Mouse (Mus musculus) kidney, adult 2 months (tissue): ENCODE results near the gene Ncl.

Experiments
- CTCF ChIP-seq: fragments of 200-500 bp; conservative IDR thresholded peaks from 2 replicates; pipeline ENCODE4 v1.5.1; 2011; ENCODE audit warnings: low read depth, mild to moderate bottlenecking, control low read depth, low read length, moderate library complexity, mixed read lengths; ENCODE audit not compliant: insufficient read depth, insufficient read length
- POLR2A ChIP-seq: fragments of 200-500 bp; IDR thresholded peaks from one replicate; pipeline ENCODE4 v1.6.1; 2011; ENCODE audit warnings: low read depth, low read length, control low read depth

GRCm38 (mm10) chr1:86359798-86360179 lies 589 bp upstream of the Ncl start:
- TF ChIP-seq CTCF (no peak), POLR2A (no peak)
